ENCODE assay signal across 9 mouse cellular contexts in the genomic region with DNA sequence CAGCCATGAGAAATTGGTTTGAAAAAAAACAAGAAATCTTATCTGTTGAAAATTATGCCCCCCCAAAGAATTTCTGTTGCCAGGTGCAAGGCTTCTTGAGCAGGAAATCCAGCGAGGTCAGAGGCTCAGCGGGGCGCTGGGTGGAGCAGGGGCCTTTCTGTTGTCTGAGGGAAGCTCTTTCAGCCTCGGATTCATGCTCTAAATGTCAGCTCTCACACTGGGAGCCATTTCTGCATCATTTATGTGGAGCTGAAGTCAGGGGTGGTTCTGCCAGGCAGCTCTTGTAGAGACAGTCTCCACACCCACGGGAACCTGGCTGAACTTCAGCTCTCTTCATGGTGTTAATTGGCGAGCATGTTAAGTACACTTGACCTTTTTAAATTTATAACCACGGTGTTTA.
DNase-seq lines count a peak whose midpoint lies in the region; ATAC-seq lines count a peak whose summit lies in the region.
"Had no signal": no experiment of that assay in that cellular context is flagged by ENCODE, and none has a peak within 500 bp of the region (broad histone marks: within the 10 kb centered on the region; RNA-seq: fewer than 3 reads in every experiment).

No protein-coding gene starts in this region.

- H3K4me2 ChIP-seq in hindbrain, embryonic 16.5 days (ENCODE audit: low read length) = no peak overlapping the region
- H3K4me2 ChIP-seq in liver, embryonic 11.5 days = no peak overlapping the region

- no peak overlapping the region for H3K9ac ChIP-seq in hindbrain, embryonic 16.5 days (ENCODE audit: low read depth, low read length)
- no peak overlapping the region for H3K9ac ChIP-seq in liver, embryonic 11.5 days (ENCODE audit: low read depth, low read length)

- 0 out of 2 replicates have a peak overlapping the region, but pooled peaks have one; percentile 25 for H3K27ac ChIP-seq in hindbrain, embryonic 16.5 days (ENCODE audit: low read depth, low read length)
- H3K27ac ChIP-seq in liver, embryonic 11.5 days (ENCODE audit: low read depth, low read length) = no peak overlapping the region
- H3K27ac ChIP-seq: limb, embryonic 10.5 days had no signal

- peaks cover 4% of the 10 kb centered on the region for H3K4me1 ChIP-seq in hindbrain, embryonic 16.5 days (ENCODE audit: control insufficient read depth, insufficient read depth, low read depth, low read length)
- no peaks in the 10 kb centered on the region for H3K4me1 ChIP-seq in liver, embryonic 11.5 days (replicated peaks; ENCODE audit: control insufficient read depth, insufficient read depth, low read length)

- no peak overlapping the region for H3K4me3 ChIP-seq in hindbrain, embryonic 16.5 days (ENCODE audit: low read length)
- H3K4me3 ChIP-seq in liver, embryonic 11.5 days (ENCODE audit: low read depth, low read length) = no peak overlapping the region
- H3K4me3 ChIP-seq: limb, embryonic 10.5 days had no signal

- H3K36me3 ChIP-seq in hindbrain, embryonic 16.5 days (ENCODE audit: control insufficient read depth, insufficient read depth, low read length) = no peaks in the 10 kb centered on the region
- H3K36me3 ChIP-seq in liver, embryonic 11.5 days (ENCODE audit: control insufficient read depth, insufficient read depth, low read length) = no peaks in the 10 kb centered on the region
- H3K36me3 ChIP-seq: limb, embryonic 10.5 days had no signal

- H3K27me3 ChIP-seq in hindbrain, embryonic 16.5 days (replicated peaks; ENCODE audit: control insufficient read depth, insufficient read depth, low read length) = no peaks in the 10 kb centered on the region
- no peaks in the 10 kb centered on the region for H3K27me3 ChIP-seq in liver, embryonic 11.5 days (replicated peaks; ENCODE audit: control insufficient read depth, insufficient read depth, low read length)

- H3K9me3 ChIP-seq in hindbrain, embryonic 16.5 days (ENCODE audit: control insufficient read depth, low read length) = no peaks in the 10 kb centered on the region
- no peaks in the 10 kb centered on the region for H3K9me3 ChIP-seq in liver, embryonic 11.5 days (ENCODE audit: control insufficient read depth, low read length)
- H3K9me3 ChIP-seq: limb, embryonic 10.5 days had no signal

- WGBS in hindbrain, embryonic 16.5 days = 13% methylated on average over 7 of the region's 7 CpGs
- WGBS in liver, embryonic 11.5 days = 15% methylated on average over 7 of the region's 7 CpGs

- ATAC-seq in hindbrain, embryonic 16.5 days = no peak; the same call in 1 of the 2 replicates
- no peak for ATAC-seq in liver, embryonic 11.5 days (replicated peaks; ENCODE audit: low FRiP score)

- DNase-seq in frontal cortex, postnatal 36 days (ENCODE audit: low spot score in 2 of 2) = peak; percentile 40 to 45
- DNase-seq in frontal cortex, postnatal 10 days (ENCODE audit: low spot score in 2 of 2) = no peak
- DNase-seq in ZHBTc4 (ENCODE audit: low read depth, low spot score) = peak; percentile 86
- peak; percentile 38 for DNase-seq in retina, postnatal 1 day
- DNase-seq in urinary bladder, postnatal 10 days (ENCODE audit: low spot score) = no peak
- no peak for DNase-seq in liver, embryonic 11.5 days (ENCODE audit: low spot score)
- DNase-seq in T-cell, adult 2 months (ENCODE audit: low spot score) = no peak

Comparison
In these comparisons a context has a peak if more than half of its experiments do, and no peak if none do; other contexts are left out.
1. DNase-seq: peak in frontal cortex, postnatal 36 days (2 of 2), ZHBTc4 (single experiment) and retina, postnatal 1 day (single experiment); none in frontal cortex, postnatal 10 days (0 of 2), urinary bladder, postnatal 10 days (single experiment), liver, embryonic 11.5 days (single experiment) and T-cell, adult 2 months (single experiment).